Mouse (Mus musculus) lung, embryonic 16.5 days (tissue): ENCODE results near the gene Cbx4. TPM values are rescaled to one million over a fixed set of nuclear protein-coding genes. Genes with fewer than 3 reads are reported as not detected.

Experiments used
- ATAC-seq: fragments of 200-750 bp; cut with Nextera tagmentation; 2 replicates; pipeline ENCODE4 v1.8.0; 2017; ENCODE audit warnings: low read depth, mild to moderate bottlenecking, moderate library complexity
- H3K27ac ChIP-seq: fragments of 300-500 bp; sonication (generic); 2 replicates; pipeline ENCODE4 v1.5.1; 2014; ENCODE audit warnings: mild to moderate bottlenecking, control low read depth, low read length
- H3K27me3 ChIP-seq: fragments of 300-500 bp; sonication (generic); 2 replicates; pipeline ENCODE4 v1.6.1; 2014; ENCODE audit warnings: low read depth, low read length, mixed read lengths; ENCODE audit not compliant: control insufficient read depth, insufficient read depth
- H3K36me3 ChIP-seq: fragments of 300-500 bp; sonication (generic); 2 replicates; pipeline ENCODE4 v1.6.1; 2014; ENCODE audit warnings: low read length; ENCODE audit not compliant: control insufficient read depth, insufficient read depth
- H3K4me1 ChIP-seq: fragments of 300-500 bp; sonication (generic); replicated peaks from 2 replicates; pipeline ENCODE4 v1.6.1; 2014; ENCODE audit warnings: low read length, mixed read lengths; ENCODE audit not compliant: control insufficient read depth, insufficient read depth
- H3K4me2 ChIP-seq: fragments of 300-500 bp; sonication (generic); 2 replicates; pipeline ENCODE4 v1.6.1; 2014; ENCODE audit warnings: low read depth, low read length, control low read depth
- H3K4me3 ChIP-seq: fragments of 300-500 bp; sonication (generic); 2 replicates; pipeline ENCODE4 v1.5.1; 2014; ENCODE audit warnings: mild to moderate bottlenecking, low read length, control low read depth
- H3K9ac ChIP-seq: fragments of 300-500 bp; sonication (generic); 2 replicates; pipeline ENCODE4 v1.6.1; 2014; ENCODE audit warnings: low read length, control low read depth
- H3K9me3 ChIP-seq: fragments of 300-500 bp; sonication (generic); 2 replicates; pipeline ENCODE4 v1.6.1; 2016; ENCODE audit warnings: low read length; ENCODE audit not compliant: control insufficient read depth
- WGBS: fragments of 180-500 bp; shearing (Covaris S2); extraction: QIAGEN DNeasy Blood & Tissue Kit; methylation state at CpG from one replicate; pipeline ENCODE4 v1.1.7; 2014; 5-methylcytosine and 5-hydroxymethylcytosine counted together
- polyA plus RNA-seq: library from polyadenylated mRNA; unstranded; fragments of >200 nt; fragmentation: Nextera tagmentation; extraction: Ambion mirVana; gene quantifications from 2 replicates; pipeline ENCODE4 v1.2.1, GENCODE M21; 2015

Cbx4 gene
- polyA plus RNA-seq = 13.3 and 14.0 TPM in 2 replicates

DNA sequence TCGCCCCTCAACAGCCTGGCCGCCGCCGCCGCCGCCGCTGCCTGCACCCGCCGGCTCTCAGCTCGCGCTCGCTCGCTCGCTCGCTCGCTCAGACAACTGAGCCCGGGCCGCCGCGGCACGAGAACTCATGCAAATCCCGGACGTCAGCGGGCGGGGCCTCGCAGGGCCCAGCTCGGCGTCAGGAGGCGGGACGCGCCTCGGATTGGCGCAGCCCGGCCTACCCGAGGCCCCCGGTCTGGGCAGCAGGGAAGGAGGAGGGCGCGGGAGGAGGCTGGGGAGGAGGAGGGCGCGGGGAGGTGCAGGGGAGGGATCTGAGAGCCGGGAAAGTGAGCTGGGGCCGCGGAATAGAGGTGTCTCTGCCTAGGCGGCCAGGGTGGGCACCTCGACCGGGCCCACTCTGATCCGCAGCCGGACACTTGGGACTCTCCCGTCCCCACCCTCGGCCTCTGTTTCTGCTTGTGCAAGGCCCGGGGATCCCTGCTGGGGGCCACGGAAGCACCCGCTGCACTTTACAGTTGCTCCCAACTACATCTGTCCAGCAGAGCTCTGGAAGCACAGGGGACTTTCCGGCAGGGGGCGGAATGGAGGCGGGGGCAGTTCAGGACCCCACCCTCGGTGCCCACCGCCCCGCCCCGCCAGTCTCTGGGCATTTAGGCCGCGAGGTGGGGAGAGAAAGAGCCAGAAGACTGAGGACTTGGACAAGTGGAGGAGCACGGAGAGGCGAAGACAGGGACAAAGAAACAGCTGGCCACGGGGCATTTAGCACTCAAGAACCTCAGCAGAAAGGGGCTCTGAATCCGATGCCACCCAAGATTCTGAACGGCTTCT lies at the start of gene Cbx4:
Gene Cbx4 (minus strand): TSS at position 78 of the 828 bp plus-strand sequence.
- Histone ChIP-seq H3K9me3 (no peaks in the 10 kb centered on the region), H3K27ac (peak within 1 kb of the TSS; percentile 99), H3K9ac (peak within 1 kb of the TSS; percentile 96), H3K27me3 (peaks cover 10% of the 10 kb centered on the region), H3K4me1 (peaks cover 75% of the 10 kb centered on the region), H3K4me2 (peak within 1 kb of the TSS; percentile 88), H3K4me3 (peak within 1 kb of the TSS; percentile 95), H3K36me3 (peaks cover 10% of the 10 kb centered on the region)
- peak; percentile 89 for ATAC-seq
- WGBS = under 1% methylated on average over 61 of the region's 67 CpGs

DNA sequence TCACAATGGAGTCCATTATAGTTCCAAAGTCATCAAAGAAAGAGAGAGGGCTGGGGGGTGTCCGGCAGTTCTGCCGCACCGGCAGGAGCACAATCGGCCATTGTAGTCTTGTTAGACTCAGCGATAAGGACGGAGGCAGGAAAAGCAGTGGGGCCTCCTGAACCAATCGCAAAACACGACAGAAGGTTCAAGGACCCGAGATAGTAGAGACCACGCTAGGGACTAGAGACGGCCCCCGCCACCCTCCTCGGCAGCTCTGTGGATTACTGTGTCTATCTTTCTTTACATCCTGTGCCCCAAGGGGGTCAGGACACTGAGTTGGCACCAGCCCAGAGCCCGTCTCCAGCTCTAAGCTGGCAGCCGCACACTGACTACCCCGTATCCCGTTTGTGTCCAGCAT lies 48.6 kb upstream of the Cbx4 start:
- H3K27me3 ChIP-seq = no peaks in the 10 kb centered on the region; the same call in 1 of the 2 replicates
- no peak overlapping the region for H3K4me2 ChIP-seq
- peak overlapping the region; percentile 91 for H3K27ac ChIP-seq
- H3K9me3 ChIP-seq = peaks cover 5% of the 10 kb centered on the region; the same call in 1 of the 2 replicates
- H3K36me3 ChIP-seq = no peaks in the 10 kb centered on the region
- WGBS = 18% methylated on average over 17 of the region's 17 CpGs
- H3K4me3 ChIP-seq = no peak overlapping the region
- ATAC-seq = peak; percentile 75
- peaks cover 25% of the 10 kb centered on the region for H3K4me1 ChIP-seq
- H3K9ac ChIP-seq = no peak overlapping the region

DNA sequence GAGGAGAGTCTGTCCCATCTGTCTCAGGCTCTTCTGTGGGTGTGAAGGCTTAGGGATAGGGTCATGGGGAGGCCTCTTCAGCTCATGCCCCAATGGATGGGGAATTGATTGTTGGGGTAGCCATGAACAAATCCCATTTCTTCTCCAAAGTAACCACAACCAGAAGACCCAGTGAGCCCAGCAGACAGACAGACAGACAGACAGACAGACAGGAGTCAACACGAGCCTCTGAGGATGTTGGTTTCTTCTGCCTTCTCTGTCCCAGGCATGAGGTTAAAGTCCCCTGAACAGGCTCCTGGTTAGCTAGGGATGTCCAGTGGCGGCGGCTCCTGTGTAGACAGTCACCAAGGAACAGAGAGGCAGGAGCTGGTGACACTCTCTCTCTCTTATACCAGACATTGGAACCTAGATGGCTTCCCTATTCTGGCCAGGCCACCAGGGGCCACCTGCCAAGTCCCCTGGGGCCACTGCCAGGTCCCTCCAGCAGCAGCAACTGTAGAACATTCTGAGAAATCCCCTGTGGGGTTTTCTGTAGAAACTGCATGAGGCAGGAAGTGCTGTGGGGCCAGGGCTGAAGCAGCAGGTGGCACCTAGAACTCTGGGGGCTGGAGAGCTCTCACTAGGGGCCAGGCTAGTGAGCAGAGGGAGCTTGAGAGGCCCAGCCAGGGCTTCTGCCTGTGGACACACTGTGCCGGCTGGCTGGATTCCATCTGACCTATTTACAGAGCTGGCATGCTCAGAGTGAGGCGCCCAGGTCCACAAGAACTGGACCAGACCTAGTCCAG lies 47.6 kb upstream of the Cbx4 start:
- H3K27ac ChIP-seq = peak overlapping the region; percentile 91
- 54% methylated on average over 5 of the region's 5 CpGs for WGBS
- H3K4me1 ChIP-seq = peaks cover 33% of the 10 kb centered on the region
- H3K9me3 ChIP-seq = peaks cover 5% of the 10 kb centered on the region; the same call in 1 of the 2 replicates
- H3K36me3 ChIP-seq = no peaks in the 10 kb centered on the region
- ATAC-seq = peak; percentile 53
- no peak overlapping the region for H3K4me2 ChIP-seq
- H3K27me3 ChIP-seq = no peaks in the 10 kb centered on the region; the same call in 1 of the 2 replicates
- H3K9ac ChIP-seq = peak overlapping the region; percentile 2; the same call in 1 of the 2 replicates
- no peak overlapping the region for H3K4me3 ChIP-seq

DNA sequence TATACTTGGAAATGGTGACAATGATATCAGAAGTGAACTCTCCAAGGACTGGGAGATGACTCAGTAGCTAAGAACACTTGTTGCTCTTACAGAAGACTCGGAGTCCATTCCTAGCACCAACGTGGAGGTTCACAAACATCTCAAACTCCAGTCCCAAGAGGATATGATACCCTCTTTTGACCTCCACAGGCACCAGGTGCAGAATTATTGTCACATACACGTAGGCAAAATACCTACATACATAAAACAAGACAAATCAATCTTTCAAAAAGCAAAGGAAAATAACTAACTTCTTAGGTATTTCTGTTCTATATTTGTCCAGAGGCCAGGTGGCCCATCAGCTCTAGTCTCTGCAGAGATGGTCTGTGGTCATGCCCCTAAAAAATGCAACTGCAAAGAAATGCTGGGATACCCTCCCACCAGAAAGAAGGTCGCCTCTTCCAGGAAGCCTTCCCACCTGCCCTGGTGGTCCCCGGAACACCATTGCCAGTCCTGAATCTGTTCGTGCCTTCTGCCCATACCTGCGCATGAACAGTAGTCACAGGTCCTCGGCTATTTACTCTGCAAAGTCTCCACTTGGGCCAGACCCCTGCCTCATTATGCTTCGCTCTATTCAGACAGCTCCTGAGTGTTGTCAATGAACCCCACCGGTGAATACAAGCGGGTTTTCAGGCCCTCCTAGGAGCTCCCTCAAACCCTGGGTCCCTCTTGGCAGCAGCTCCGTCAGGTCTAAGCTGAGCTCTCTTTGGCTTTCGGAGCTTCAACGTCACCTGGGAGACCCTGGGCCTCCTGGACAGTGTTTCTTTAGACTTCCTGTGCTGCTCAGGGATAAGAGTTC lies 46.4 kb upstream of the Cbx4 start:
- Histone ChIP-seq H3K4me3 (no peak overlapping the region), H3K9ac (no peak overlapping the region), H3K4me1 (peaks cover 44% of the 10 kb centered on the region), H3K9me3 (peaks cover 5% of the 10 kb centered on the region; the same call in 1 of the 2 replicates), H3K36me3 (no peaks in the 10 kb centered on the region), H3K27ac (no peak overlapping the region), H3K27me3 (no peaks in the 10 kb centered on the region; the same call in 1 of the 2 replicates), H3K4me2 (no peak overlapping the region)
- 66% methylated on average over 14 of the region's 14 CpGs for WGBS
- ATAC-seq = no peak

DNA sequence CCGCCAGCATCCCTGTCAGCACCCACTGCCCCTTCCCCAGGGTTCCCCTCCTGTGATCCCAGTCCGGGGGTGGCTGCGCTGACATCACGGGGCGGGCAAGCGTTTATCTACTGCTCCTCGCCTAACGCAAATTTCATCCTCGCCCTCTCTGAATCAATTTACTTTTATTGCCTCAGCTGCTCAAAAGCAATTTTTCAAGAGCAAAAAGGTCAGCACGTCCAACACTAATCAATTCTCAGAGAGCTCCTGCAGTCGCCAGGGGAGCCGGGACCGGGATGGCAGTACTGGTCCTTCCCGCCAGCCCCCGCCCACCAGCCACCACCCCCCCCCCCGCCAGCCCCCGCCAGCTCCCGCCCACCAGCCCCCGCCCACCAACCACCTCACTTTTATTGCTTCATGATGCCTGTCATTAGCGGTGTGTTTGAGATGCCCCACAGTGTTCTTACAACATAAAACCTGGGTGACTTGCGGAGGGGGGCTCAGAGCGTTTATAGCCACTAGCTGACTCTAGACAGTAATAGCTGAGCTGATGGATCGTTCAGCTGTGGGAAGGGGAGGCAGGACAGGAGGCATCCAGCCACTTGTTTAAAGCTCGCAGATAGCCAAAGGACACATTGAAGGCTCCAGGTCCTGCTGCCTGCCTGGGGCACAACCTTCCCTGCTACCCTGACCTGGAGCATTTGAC lies 44.2 kb upstream of the Cbx4 start:
- peaks cover 5% of the 10 kb centered on the region; the same call in 1 of the 2 replicates for H3K9me3 ChIP-seq
- H3K27me3 ChIP-seq = no peaks in the 10 kb centered on the region; the same call in 1 of the 2 replicates
- H3K4me1 ChIP-seq = peaks cover 63% of the 10 kb centered on the region
- H3K36me3 ChIP-seq = no peaks in the 10 kb centered on the region
- H3K4me2 ChIP-seq = no peak overlapping the region
- ATAC-seq = no peak
- 14% methylated on average over 20 of the region's 24 CpGs for WGBS
- no peak overlapping the region for H3K9ac ChIP-seq
- H3K27ac ChIP-seq = no peak overlapping the region
- H3K4me3 ChIP-seq = no peak overlapping the region

DNA sequence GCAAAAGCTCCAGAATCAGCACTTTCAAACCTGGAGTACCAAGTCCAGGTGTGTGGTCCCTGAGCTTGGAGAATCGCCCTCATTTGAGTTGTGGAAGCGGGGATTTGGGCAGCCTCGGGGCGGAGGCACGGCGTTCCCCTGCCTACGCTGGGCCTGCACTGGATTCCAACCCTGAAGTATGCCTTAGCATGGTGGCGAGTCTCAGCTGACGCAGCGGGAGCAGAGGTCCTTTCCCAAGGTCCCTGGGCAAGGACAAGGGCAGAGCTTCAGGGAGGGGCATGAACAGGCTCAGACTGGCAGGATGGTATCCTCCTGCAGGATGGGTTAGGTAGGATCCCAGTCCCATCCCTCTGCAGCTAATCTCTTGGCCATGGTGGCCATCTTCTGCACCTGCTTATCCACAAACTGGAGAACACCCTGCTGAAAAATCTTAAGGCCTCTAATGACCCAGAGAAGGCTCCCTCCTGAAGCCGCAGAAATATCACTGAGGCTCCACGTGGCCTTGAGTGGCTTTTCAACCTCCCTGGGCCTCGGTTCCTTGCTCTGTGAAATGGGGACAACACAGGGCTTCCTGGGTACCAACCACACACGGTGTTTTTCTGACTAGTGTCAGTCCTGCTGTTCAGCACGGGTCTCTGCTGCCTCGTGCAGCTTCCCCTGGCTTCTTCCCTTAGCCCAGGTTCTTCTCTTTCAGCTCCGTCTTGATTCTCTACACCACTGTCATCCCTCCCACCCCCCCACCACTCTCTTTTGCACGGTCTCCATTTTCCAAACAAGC lies 43.4 kb upstream of the Cbx4 start:
- H3K27ac ChIP-seq = peak overlapping the region; percentile 12; the same call in 1 of the 2 replicates
- H3K4me2 ChIP-seq = no peak overlapping the region
- H3K27me3 ChIP-seq = no peaks in the 10 kb centered on the region; the same call in 1 of the 2 replicates
- peaks cover 5% of the 10 kb centered on the region; the same call in 1 of the 2 replicates for H3K9me3 ChIP-seq
- peak overlapping the region; percentile 8; the same call in 1 of the 2 replicates for H3K9ac ChIP-seq
- H3K4me3 ChIP-seq = no peak overlapping the region
- H3K36me3 ChIP-seq = no peaks in the 10 kb centered on the region
- H3K4me1 ChIP-seq = peaks cover 58% of the 10 kb centered on the region
- ATAC-seq = no peak
- 51% methylated on average over 18 of the region's 18 CpGs for WGBS

DNA sequence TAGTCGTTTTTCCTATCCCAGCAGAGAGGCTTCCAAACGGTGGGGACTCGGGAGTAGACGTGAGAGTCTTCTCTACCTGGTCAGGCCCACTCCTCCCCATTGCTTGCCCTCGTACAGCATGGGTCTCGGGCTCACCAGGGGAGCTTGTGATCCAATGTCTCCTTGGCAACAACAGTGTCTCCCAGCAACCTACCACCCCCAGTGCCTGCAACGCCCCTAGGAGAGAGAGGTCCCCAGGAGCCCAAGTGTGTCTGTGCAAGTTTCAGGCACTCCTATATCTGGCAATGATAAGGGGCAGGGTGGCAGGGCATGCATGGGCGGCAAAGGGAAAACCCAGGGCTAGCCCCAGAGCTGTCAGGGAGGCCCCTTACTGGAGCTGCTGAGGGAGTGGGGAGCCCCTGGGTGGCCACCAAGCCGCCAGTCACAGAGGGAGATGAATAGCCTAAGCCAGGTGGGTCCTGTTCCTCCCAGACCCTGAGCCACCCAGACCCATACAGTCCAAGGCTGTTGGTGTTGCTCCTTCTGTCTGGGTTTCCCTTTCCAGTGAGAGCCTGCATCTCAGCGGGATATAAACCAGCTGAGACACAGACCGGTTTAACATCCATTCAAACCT lies 42.8 kb upstream of the Cbx4 start:
- peak overlapping the region; percentile 8; the same call in 1 of the 2 replicates for H3K9ac ChIP-seq
- WGBS = 45% methylated on average over 11 of the region's 11 CpGs
- H3K36me3 ChIP-seq = no peaks in the 10 kb centered on the region
- peaks cover 5% of the 10 kb centered on the region; the same call in 1 of the 2 replicates for H3K9me3 ChIP-seq
- no peaks in the 10 kb centered on the region; the same call in 1 of the 2 replicates for H3K27me3 ChIP-seq
- no peak overlapping the region for H3K4me3 ChIP-seq
- H3K27ac ChIP-seq = peak overlapping the region; percentile 90
- no peak for ATAC-seq
- H3K4me1 ChIP-seq = peaks cover 52% of the 10 kb centered on the region
- no peak overlapping the region for H3K4me2 ChIP-seq
